Mouse (Mus musculus) MEL (cell line): Measurements from ENCODE around the gene Macc1. TPM values are rescaled to one million over a fixed set of nuclear protein-coding genes. Genes with fewer than 3 reads are reported as not detected.

Source experiments
- DNase-seq: peaks from one replicate; pipeline ENCODE4 v3.0.0; 2011; ENCODE audit warnings: low read depth, low spot score
- H3K27ac ChIP-seq: 2 replicates; pipeline ENCODE4 v1.5.1; 2012; ENCODE audit warnings: low read depth, mild to moderate bottlenecking, control low read depth, low read length, moderate library complexity; ENCODE audit not compliant: control insufficient read depth
- H3K27me3 ChIP-seq, 2 experiments: fragments of 150-350 bp in 1 of 2; sonication (generic) in 1 of 2; 2 replicates each; pipeline ENCODE4 v1.6.1; 2012; ENCODE audit warnings: low read length in 2 of 2, mild to moderate bottlenecking in 2 of 2, improper control_type of control experiment in 1 of 2, moderate library complexity in 1 of 2; ENCODE audit not compliant: insufficient read depth in 2 of 2, control insufficient read depth in 1 of 2
- H3K36me3 ChIP-seq, 2 experiments: 2 replicates each; pipeline ENCODE4 v1.6.1; 2012 to 2014; ENCODE audit warnings: low read length in 2 of 2, improper control_type of control experiment in 1 of 2, inconsistent platforms in 1 of 2, mild to moderate bottlenecking in 1 of 2; ENCODE audit not compliant: insufficient read depth in 2 of 2, control insufficient read depth in 1 of 2
- H3K4me1 ChIP-seq, 2 experiments: fragments of 150-350 bp in 1 of 2; sonication (generic) in 1 of 2; 2 replicates each; pipeline ENCODE4 v1.6.1; 2012; ENCODE audit warnings: low read length in 2 of 2, improper control_type of control experiment in 1 of 2, mild to moderate bottlenecking in 1 of 2; ENCODE audit not compliant: insufficient read depth in 2 of 2, control insufficient read depth in 1 of 2
- H3K4me3 ChIP-seq, 2 experiments: fragments of 150-350 bp in 1 of 2; sonication (generic) in 1 of 2; 2 replicates each; pipeline ENCODE4 v1.5.1; 2012; ENCODE audit warnings: low read depth in 2 of 2, low read length in 2 of 2, mild to moderate bottlenecking in 2 of 2, moderate library complexity in 2 of 2, control low read depth in 1 of 2, improper control_type of control experiment in 1 of 2; ENCODE audit not compliant: control insufficient read depth in 1 of 2, insufficient read depth in 1 of 2
- H3K79me2 ChIP-seq: 2 replicates; pipeline ENCODE4 v1.6.1; 2012; ENCODE audit warnings: mild to moderate bottlenecking, low read length, moderate library complexity; ENCODE audit not compliant: control insufficient read depth, poor library complexity, insufficient read depth
- H3K9ac ChIP-seq: 2 replicates; pipeline ENCODE4 v1.6.1; 2012; ENCODE audit warnings: low read depth, mild to moderate bottlenecking, control low read depth, low read length, moderate library complexity; ENCODE audit not compliant: control insufficient read depth, poor library complexity, severe bottlenecking
- H3K9me3 ChIP-seq: fragments of 150-350 bp; sonication (generic); replicated peaks from 2 replicates; pipeline ENCODE4 v1.6.1; 2012; ENCODE audit warnings: mild to moderate bottlenecking, low read length, improper control_type of control experiment, moderate library complexity; ENCODE audit not compliant: insufficient read depth
- CHD1 ChIP-seq: IDR thresholded peaks from 2 replicates; pipeline ENCODE4 v1.6.1; 2012; ENCODE audit warnings: low read depth, mild to moderate bottlenecking, inconsistent platforms, low read length, improper control_type of control experiment
- CHD2 ChIP-seq: IDR thresholded peaks from 2 replicates; pipeline ENCODE4 v1.6.1; 2011; ENCODE audit warnings: low read length, improper control_type of control experiment
- CTCF ChIP-seq, 3 experiments: IDR thresholded peaks in 2 of 3; conservative IDR thresholded peaks in 1 of 3; 2 replicates each; pipeline ENCODE4 v1.5.1; 2011 to 2012; ENCODE audit warnings: low read length in 3 of 3, low read depth in 2 of 3, mild to moderate bottlenecking in 2 of 3, improper control_type of control experiment in 1 of 3, inconsistent platforms in 1 of 3, mixed read lengths in 1 of 3, moderate library complexity in 1 of 3; ENCODE audit not compliant: control insufficient read depth in 1 of 3, insufficient read depth in 1 of 3, poor library complexity in 1 of 3, severe bottlenecking in 1 of 3
- E2F4 ChIP-seq: IDR thresholded peaks from 2 replicates; pipeline ENCODE4 v1.6.1; 2011; ENCODE audit warnings: low read depth, low read length, improper control_type of control experiment, borderline replicate concordance
- ELF1 ChIP-seq: IDR thresholded peaks from 2 replicates; pipeline ENCODE4 v1.6.1; 2014; ENCODE audit warnings: low read depth, mild to moderate bottlenecking, inconsistent platforms, low read length, improper control_type of control experiment, moderate library complexity
- EP300 ChIP-seq, 2 experiments: IDR thresholded peaks; 2 replicates each; pipeline ENCODE4 v1.6.1; 2011; ENCODE audit warnings: improper control_type of control experiment in 2 of 2, low read length in 2 of 2, low read depth in 1 of 2, mild to moderate bottlenecking in 1 of 2
- GABPA ChIP-seq: IDR thresholded peaks from 2 replicates; pipeline ENCODE4 v1.6.1; 2012; ENCODE audit warnings: low read depth, mild to moderate bottlenecking, inconsistent platforms, low read length, improper control_type of control experiment, moderate library complexity
- HCFC1 ChIP-seq: IDR thresholded peaks from 2 replicates; pipeline ENCODE4 v1.6.1; 2012; ENCODE audit warnings: low read depth, mild to moderate bottlenecking, inconsistent platforms, low read length, improper control_type of control experiment, moderate library complexity
- JUND ChIP-seq: IDR thresholded peaks from 2 replicates; pipeline ENCODE4 v1.6.1; 2011; ENCODE audit warnings: low read depth, mild to moderate bottlenecking, improper control_type of control experiment, low read length
- MAFK ChIP-seq: IDR thresholded peaks from 2 replicates; pipeline ENCODE4 v1.6.1; 2011; ENCODE audit warnings: low read depth, mild to moderate bottlenecking, low read length, improper control_type of control experiment, borderline replicate concordance
- MAX ChIP-seq: IDR thresholded peaks from 2 replicates; pipeline ENCODE4 v1.6.1; 2011; ENCODE audit warnings: low read length, improper control_type of control experiment
- MAZ ChIP-seq: IDR thresholded peaks from 2 replicates; pipeline ENCODE4 v1.6.1; 2012; ENCODE audit warnings: low read depth, mild to moderate bottlenecking, inconsistent platforms, low read length, improper control_type of control experiment
- MEF2A ChIP-seq: IDR thresholded peaks from 2 replicates; pipeline ENCODE4 v1.6.1; 2014; ENCODE audit warnings: low read depth, mild to moderate bottlenecking, inconsistent platforms, low read length, improper control_type of control experiment; ENCODE audit not compliant: poor library complexity, insufficient replicate concordance, severe bottlenecking; ENCODE audit errors: extremely low read depth
- MYB ChIP-seq: IDR thresholded peaks from 2 replicates; pipeline ENCODE4 v1.6.1; 2011; ENCODE audit warnings: mild to moderate bottlenecking, low read depth, low read length, improper control_type of control experiment
- NELFE ChIP-seq: IDR thresholded peaks from 2 replicates; pipeline ENCODE4 v1.6.1; 2011; ENCODE audit warnings: low read depth, low read length, improper control_type of control experiment
- POLR2AphosphoS2 ChIP-seq: IDR thresholded peaks from 2 replicates; pipeline ENCODE4 v1.6.1; 2011; ENCODE audit warnings: low read length, improper control_type of control experiment
- RCOR1 ChIP-seq: IDR thresholded peaks from 2 replicates; pipeline ENCODE4 v1.6.1; 2012; ENCODE audit warnings: low read depth, mild to moderate bottlenecking, inconsistent platforms, low read length, improper control_type of control experiment
- TBP ChIP-seq: IDR thresholded peaks from 2 replicates; pipeline ENCODE4 v1.8.0; 2011; ENCODE audit warnings: low read depth, low read length, improper control_type of control experiment
- UBTF ChIP-seq: IDR thresholded peaks from 2 replicates; pipeline ENCODE4 v1.6.1; 2012; ENCODE audit warnings: low read depth, mild to moderate bottlenecking, inconsistent platforms, low read length, improper control_type of control experiment, moderate library complexity, borderline replicate concordance; ENCODE audit not compliant: insufficient read depth
- USF1 ChIP-seq: IDR thresholded peaks from 2 replicates; pipeline ENCODE4 v1.6.1; 2014; ENCODE audit warnings: low read depth, mild to moderate bottlenecking, inconsistent platforms, low read length, improper control_type of control experiment, moderate library complexity
- USF2 ChIP-seq, 2 experiments: IDR thresholded peaks; 2 replicates each; pipeline ENCODE4 v1.6.1; 2011 to 2012; ENCODE audit warnings: improper control_type of control experiment in 2 of 2, low read length in 2 of 2, borderline replicate concordance in 1 of 2, inconsistent platforms in 1 of 2, low read depth in 1 of 2, mild to moderate bottlenecking in 1 of 2; ENCODE audit not compliant: insufficient read depth in 1 of 2
- ZMIZ1 ChIP-seq: IDR thresholded peaks from 2 replicates; pipeline ENCODE4 v1.6.1; 2012; ENCODE audit warnings: low read depth, mild to moderate bottlenecking, inconsistent platforms, low read length, improper control_type of control experiment, moderate library complexity
- polyA plus RNA-seq, 2 experiments: library from polyadenylated mRNA; stranded (reverse) in 1 of 2; unstranded in 1 of 2; fragments of >175 nt in 1 of 2; fragments of >200 nt in 1 of 2; gene quantifications; 2 replicates each; pipeline versions ENCODE4 v1.2.1 to v1.2.4; 2012; ENCODE audit warnings: low replicate concordance in 2 of 2, low read depth in 1 of 2; ENCODE audit not compliant: insufficient read length in 2 of 2, insufficient read depth in 1 of 2, missing spikeins in 1 of 2
- total RNA-seq: library from RNA; depleted of rRNA; stranded (reverse); fragments of 300-350 nt; gene quantifications from 2 replicates; pipeline ENCODE4 v1.2.3, GENCODE M21; 2012

Macc1 gene
- total and polyA plus RNA-seq, 3 experiments = not detected

GRCm38 (mm10) chr12:119365041-119365440, 51.0 kb downstream of the Macc1 start:
- H3K27me3 ChIP-seq = no peaks in the 10 kb centered on the region
- no peak for DNase-seq
- H3K4me1 ChIP-seq = no peaks in the 10 kb centered on the region
- TF ChIP-seq NELFE (no peak), HCFC1 (no peak), JUND (no peak), CTCF (IDR thresholded peaks at IDR 0.05 in 2 of 3, conservative IDR thresholded peaks at IDR 0.05 in 1 of 3; ENCODE audit: control insufficient read depth in 1 of 3, insufficient read depth in 1 of 3, low read depth in 2 of 3, low read length in 3 of 3, poor library complexity in 1 of 3, severe bottlenecking in 1 of 3) (no peak), E2F4 (no peak), CHD2 (no peak), TBP (no peak), MYB (no peak), RCOR1 (no peak), USF1 (no peak), MAX (no peak), USF2 (IDR thresholded peaks at IDR 0.05; ENCODE audit: borderline replicate concordance in 1 of 2, insufficient read depth in 1 of 2, low read depth in 1 of 2, low read length in 2 of 2) (no peak), GABPA (no peak), POLR2AphosphoS2 (no peak), EP300 (IDR thresholded peaks at IDR 0.05; ENCODE audit: low read depth in 1 of 2, low read length in 2 of 2) (no peak), MAFK (no peak)
- H3K79me2 ChIP-seq = no peaks in the 10 kb centered on the region
- H3K27ac ChIP-seq = no peak overlapping the region
- H3K4me3 ChIP-seq = no peak overlapping the region
- H3K9me3 ChIP-seq = no peaks in the 10 kb centered on the region
- no peak overlapping the region for H3K9ac ChIP-seq
- no peaks in the 10 kb centered on the region for H3K36me3 ChIP-seq

- no peak overlapping the region for H3K4me3 ChIP-seq
- H3K36me3 ChIP-seq = no peaks in the 10 kb centered on the region
- no peaks in the 10 kb centered on the region for H3K79me2 ChIP-seq
- H3K27me3 ChIP-seq = no peaks in the 10 kb centered on the region
- H3K4me1 ChIP-seq = no peaks in the 10 kb centered on the region
- H3K9ac ChIP-seq = no peak overlapping the region
- TF ChIP-seq MAZ (no peak), CHD1 (no peak), ZMIZ1 (no peak), UBTF (no peak), MAX (no peak), MEF2A (no peak), ELF1 (no peak)
- no peak for DNase-seq
- no peak overlapping the region for H3K27ac ChIP-seq
- no peaks in the 10 kb centered on the region for H3K9me3 ChIP-seq
Observed at GRCm38 (mm10) chr12:119369832-119370231, 55.8 kb downstream of the Macc1 start.
